In genomic region chr1:195130479-195130878, GRCm38 (mm10) we compare ENCODE assay signal across 8 mouse cellular contexts. TPM values are rescaled to one million over a fixed set of nuclear protein-coding genes. Genes with fewer than 3 reads are reported as not detected.
DNase-seq lines count a peak whose midpoint lies in the region; ATAC-seq and TF ChIP-seq lines count a peak whose summit lies in the region.

No protein-coding gene starts in this region.

- TF ChIP-seq CTCF in kidney, postnatal 0 days (IDR thresholded peaks at IDR 0.05; ENCODE audit: low read depth) = no peak
- no peak for TF ChIP-seq CTCF in intestine, postnatal 0 days (IDR thresholded peaks at IDR 0.05; ENCODE audit: low read depth)

- H3K9ac ChIP-seq in kidney, postnatal 0 days (ENCODE audit: low read depth, low read length) = peak overlapping the region; percentile 86
- peak overlapping the region; percentile 88 for H3K9ac ChIP-seq in embryonic facial prominence, embryonic 13.5 days
- H3K9ac ChIP-seq in intestine, postnatal 0 days (ENCODE audit: low read depth, low read length) = peak overlapping the region; percentile 94
- peak overlapping the region; percentile 68 for H3K9ac ChIP-seq in neural tube, embryonic 12.5 days

- H3K4me1 ChIP-seq in kidney, postnatal 0 days (replicated peaks; ENCODE audit: insufficient read depth, low read length) = peaks cover 3% of the 10 kb centered on the region
- H3K4me1 ChIP-seq in embryonic facial prominence, embryonic 13.5 days = peaks cover 14% of the 10 kb centered on the region
- no peaks in the 10 kb centered on the region for H3K4me1 ChIP-seq in intestine, postnatal 0 days (replicated peaks; ENCODE audit: control insufficient read depth, insufficient read depth, low read length)
- H3K4me1 ChIP-seq in neural tube, embryonic 12.5 days = no peaks in the 10 kb centered on the region

- 0 out of 2 replicates have a peak, but pooled peaks cover 4% of the 10 kb centered on the region for H3K36me3 ChIP-seq in kidney, postnatal 0 days (ENCODE audit: insufficient read depth, low read length)
- H3K36me3 ChIP-seq in embryonic facial prominence, embryonic 13.5 days = peaks cover 14% of the 10 kb centered on the region; the same call in 1 of the 2 replicates
- H3K36me3 ChIP-seq in intestine, postnatal 0 days (ENCODE audit: control insufficient read depth, insufficient read depth) = peaks cover 18% of the 10 kb centered on the region
- peaks cover 7% of the 10 kb centered on the region; the same call in 1 of the 2 replicates for H3K36me3 ChIP-seq in neural tube, embryonic 12.5 days

- no peaks in the 10 kb centered on the region for H3K9me3 ChIP-seq in kidney, postnatal 0 days (replicated peaks; ENCODE audit: low read length)
- H3K9me3 ChIP-seq in embryonic facial prominence, embryonic 13.5 days = no peaks in the 10 kb centered on the region
- H3K9me3 ChIP-seq in intestine, postnatal 0 days (ENCODE audit: control insufficient read depth) = no peaks in the 10 kb centered on the region
- H3K9me3 ChIP-seq in neural tube, embryonic 12.5 days = no peaks in the 10 kb centered on the region

- no peaks in the 10 kb centered on the region for H3K27me3 ChIP-seq in kidney, postnatal 0 days (ENCODE audit: insufficient read depth, low read length)
- H3K27me3 ChIP-seq in embryonic facial prominence, embryonic 13.5 days = no peaks in the 10 kb centered on the region
- no peaks in the 10 kb centered on the region for H3K27me3 ChIP-seq in intestine, postnatal 0 days (replicated peaks; ENCODE audit: control insufficient read depth, insufficient read depth, low read length)
- no peaks in the 10 kb centered on the region for H3K27me3 ChIP-seq in neural tube, embryonic 12.5 days (replicated peaks)

- no peak for ATAC-seq in kidney, postnatal 0 days (replicated peaks; ENCODE audit: low FRiP score, low read depth)
- 0 out of 2 replicates have a peak, but pooled peaks have one; percentile 32 for ATAC-seq in embryonic facial prominence, embryonic 13.5 days (ENCODE audit: insufficient number of reproducible peaks, insufficient read depth, low FRiP score, low TSS enrichment, low read depth)
- no peak for ATAC-seq in intestine, postnatal 0 days
- 0 out of 2 replicates have a peak, but pooled peaks have one; percentile 26 for ATAC-seq in neural tube, embryonic 12.5 days (ENCODE audit: low FRiP score, low read depth)

- H3K27ac ChIP-seq in kidney, postnatal 0 days = peak overlapping the region; percentile 99
- H3K27ac ChIP-seq in embryonic facial prominence, embryonic 13.5 days = peak overlapping the region; percentile 98; the same call in 1 of the 2 replicates
- peak overlapping the region; percentile 98 for H3K27ac ChIP-seq in intestine, postnatal 0 days (ENCODE audit: low read depth, low read length)
- H3K27ac ChIP-seq in neural tube, embryonic 12.5 days = no peak overlapping the region

- peak overlapping the region; percentile 56 for H3K4me3 ChIP-seq in kidney, postnatal 0 days (replicated peaks; ENCODE audit: low read depth, low read length)
- H3K4me3 ChIP-seq in embryonic facial prominence, embryonic 13.5 days = peak overlapping the region; percentile 66
- peak overlapping the region; percentile 68 for H3K4me3 ChIP-seq in intestine, postnatal 0 days (ENCODE audit: low read depth, low read length)
- H3K4me3 ChIP-seq in neural tube, embryonic 12.5 days = peak overlapping the region; percentile 56

- WGBS in kidney, postnatal 0 days = 8% methylated on average over 2 of the region's 2 CpGs
- WGBS in embryonic facial prominence, embryonic 13.5 days = 5% methylated on average over 2 of the region's 2 CpGs
- 14% methylated on average over 2 of the region's 2 CpGs for WGBS in intestine, postnatal 0 days
- 18% methylated on average over 2 of the region's 2 CpGs for WGBS in neural tube, embryonic 12.5 days

- peak; percentile 5 for DNase-seq in kidney, postnatal 0 days (ENCODE audit: low spot score)
- no peak for DNase-seq in kidney, adult 11 months
- DNase-seq in layer of hippocampus, postnatal 25 days (ENCODE audit: extremely low spot score in 1 of 2, low spot score in 1 of 2) = no peak
- no peak for DNase-seq in urinary bladder, postnatal 10 days (ENCODE audit: low spot score)
- DNase-seq in B cell, adult 2 months = no peak

- peak overlapping the region; percentile 68 for H3K4me2 ChIP-seq in kidney, postnatal 0 days (ENCODE audit: low read length)
- peak overlapping the region; percentile 63 for H3K4me2 ChIP-seq in embryonic facial prominence, embryonic 13.5 days
- H3K4me2 ChIP-seq in intestine, postnatal 0 days (replicated peaks; ENCODE audit: low read depth) = peak overlapping the region; percentile 68
- H3K4me2 ChIP-seq in neural tube, embryonic 12.5 days (replicated peaks) = peak overlapping the region; percentile 56

RNA-seq across cellular contexts. Expression of gene Cr1l, which starts 0.9 kb away (rescaled TPM):
- 85.8 and 87.4 TPM in 2 replicates for polyA plus RNA-seq in kidney, postnatal 0 days (2015; fragmentation: Nextera tagmentation; extraction: Ambion mirVana)
- polyA plus RNA-seq in embryonic facial prominence, embryonic 13.5 days (2015; fragmentation: Nextera tagmentation; extraction: Ambion mirVana) = 58.7 and 60.1 TPM in 2 replicates
- 69.5 and 70.5 TPM in 2 replicates for polyA plus RNA-seq in intestine, postnatal 0 days (2015; fragmentation: Nextera tagmentation; extraction: Ambion mirVana)
- 37.4 and 38.9 TPM in 2 replicates for polyA plus RNA-seq in neural tube, embryonic 12.5 days (2016; fragmentation: Nextera tagmentation; extraction: Ambion mirVana)
- 10 to 100 TPM; 31.8 to 35.8 TPM for total RNA-seq in layer of hippocampus, postnatal 25 days (2021)

RNA-seq across cellular contexts. Expression of gene Cd46, which starts 38.4 kb away (rescaled TPM):
- 1.2 and 1.5 TPM in 2 replicates for polyA plus RNA-seq in kidney, postnatal 0 days (2015; fragmentation: Nextera tagmentation; extraction: Ambion mirVana)
- 1.1 and 1.2 TPM in 2 replicates for polyA plus RNA-seq in embryonic facial prominence, embryonic 13.5 days (2015; fragmentation: Nextera tagmentation; extraction: Ambion mirVana)
- polyA plus RNA-seq in intestine, postnatal 0 days (2015; fragmentation: Nextera tagmentation; extraction: Ambion mirVana) = 0.72 and 1.3 TPM in 2 replicates
- 1.2 and 1.4 TPM in 2 replicates for polyA plus RNA-seq in neural tube, embryonic 12.5 days (2016; fragmentation: Nextera tagmentation; extraction: Ambion mirVana)
- total RNA-seq in layer of hippocampus, postnatal 25 days (2021) = 1 to 10 TPM; 2.7 to 5.1 TPM

RNA-seq across cellular contexts. Expression of gene Cr2, which starts 46.0 kb away (rescaled TPM):
- polyA plus RNA-seq in kidney, postnatal 0 days (2015; fragmentation: Nextera tagmentation; extraction: Ambion mirVana) = 1.7 and 2.4 TPM in 2 replicates
- 0.28 and 0.80 TPM in 2 replicates for polyA plus RNA-seq in embryonic facial prominence, embryonic 13.5 days (2015; fragmentation: Nextera tagmentation; extraction: Ambion mirVana)
- polyA plus RNA-seq in intestine, postnatal 0 days (2015; fragmentation: Nextera tagmentation; extraction: Ambion mirVana) = 0.08 and 0.10 TPM in 2 replicates
- polyA plus RNA-seq in neural tube, embryonic 12.5 days (2016; fragmentation: Nextera tagmentation; extraction: Ambion mirVana) = 0.20 and 0.24 TPM in 2 replicates
- under 1 TPM; 0.39 to 0.92 TPM for total RNA-seq in layer of hippocampus, postnatal 25 days (2021)

Comparison
In these comparisons a context has a peak if more than half of its experiments do, and no peak if none do; other contexts are left out.
1. ATAC-seq: peak in embryonic facial prominence, embryonic 13.5 days (single experiment) and neural tube, embryonic 12.5 days (single experiment); none in kidney, postnatal 0 days (single experiment) and intestine, postnatal 0 days (single experiment).
2. Peak in every context shown above with its lines, with median percentiles within 50 percentile points of each other: H3K4me2 ChIP-seq, H3K4me3 ChIP-seq and H3K9ac ChIP-seq.